Mouse (Mus musculus) adrenal gland, postnatal 25 days (tissue): ENCODE measurements around the gene Ncoa3. TPM values are rescaled to one million over a fixed set of nuclear protein-coding genes. Genes with fewer than 3 reads are reported as not detected.

ENCODE experiments used
- DNase-seq: peaks from one replicate; pipeline ENCODE4 v3.0.0; 2021; ENCODE audit warnings: mixed read lengths
- total RNA-seq: library from RNA; stranded (reverse); gene quantifications from 2 replicates; pipeline ENCODE4 v1.2.3, GENCODE M21; 2021

The Ncoa3 gene
- total RNA-seq, 1 experiment from 2014 or later = 27.1 TPM

DNA sequence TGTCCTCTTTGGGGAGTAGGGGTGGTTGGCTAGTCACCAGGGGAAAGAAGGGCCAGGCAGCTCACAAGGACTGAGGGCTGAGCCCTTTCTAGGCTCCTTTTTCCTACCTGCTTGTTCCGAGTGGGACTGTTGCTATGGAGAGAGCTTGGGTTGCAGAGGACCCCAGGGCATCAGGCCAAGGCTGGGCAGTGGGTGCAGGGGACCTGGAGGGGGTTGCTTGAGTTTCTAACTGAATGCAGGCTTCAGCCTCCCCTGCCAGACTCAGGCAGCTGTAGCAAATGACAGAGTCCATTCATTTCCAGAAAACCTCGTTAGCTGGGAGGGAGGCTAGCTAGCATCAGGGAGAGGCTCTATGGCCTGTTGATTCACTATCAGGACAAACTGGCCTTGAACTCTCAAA, 114.2 kb downstream of the Ncoa3 start:
- no peak for DNase-seq

DNA sequence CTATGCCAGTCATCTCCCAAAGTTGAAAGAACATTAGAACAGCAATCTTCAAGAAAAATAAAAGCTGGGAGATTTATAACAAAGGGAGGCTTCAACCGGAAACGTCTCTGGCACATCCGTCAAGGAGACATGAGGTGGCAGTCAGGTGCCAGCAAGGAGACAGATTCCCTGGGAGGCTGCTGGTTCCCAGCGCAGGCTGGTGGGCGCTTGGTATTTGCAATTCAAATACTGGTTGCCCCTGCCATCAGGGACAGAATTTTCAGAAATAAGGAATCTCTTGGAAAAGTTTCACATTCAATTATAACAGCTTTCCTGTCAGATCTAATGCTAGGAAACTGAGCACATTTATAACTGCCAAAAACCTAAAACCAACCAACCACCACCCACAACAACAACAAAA, 115.5 kb downstream of the Ncoa3 start:
- no peak for DNase-seq

DNA sequence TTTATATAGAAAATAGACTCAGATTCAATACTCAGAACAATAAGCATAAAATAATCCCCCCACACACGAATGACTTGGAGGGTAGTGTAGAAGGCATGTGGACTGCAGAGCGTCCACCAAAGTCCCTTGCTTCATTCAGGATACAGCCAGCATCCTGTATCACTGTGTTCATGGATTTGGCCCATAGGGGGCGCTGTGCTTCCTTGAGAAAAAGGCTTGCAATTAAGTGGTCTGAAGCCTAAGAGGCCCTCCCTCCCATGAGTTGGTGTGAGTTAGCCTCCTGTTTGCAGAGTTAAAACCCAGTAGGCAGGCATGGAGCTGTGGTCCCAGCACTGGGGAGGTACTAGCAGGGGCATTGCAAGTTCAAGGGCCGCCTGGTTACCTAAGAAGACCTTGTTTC, 115.9 kb downstream of the Ncoa3 start:
- peak; percentile 88 for DNase-seq

DNA sequence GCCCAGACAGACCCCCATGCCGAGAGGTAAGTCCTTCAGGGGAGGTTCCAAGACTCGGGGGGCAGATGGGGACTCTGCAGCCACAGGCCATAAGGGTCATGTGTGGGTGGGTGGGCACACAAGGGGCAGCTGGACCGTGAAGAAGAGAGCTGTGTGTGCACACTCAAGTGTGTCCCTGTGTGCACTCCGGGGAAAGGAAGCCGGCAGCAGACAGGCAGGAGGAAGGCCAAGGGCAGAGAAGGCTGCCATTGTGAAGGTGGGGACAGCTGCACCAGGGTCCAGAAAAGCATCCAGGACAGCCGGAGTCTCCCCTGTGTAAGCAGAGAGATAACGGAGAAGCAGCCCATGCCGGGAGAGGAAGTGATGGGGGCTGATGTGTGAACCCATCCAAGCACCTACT, 118.3 kb downstream of the Ncoa3 start:
- DNase-seq = no peak

DNA sequence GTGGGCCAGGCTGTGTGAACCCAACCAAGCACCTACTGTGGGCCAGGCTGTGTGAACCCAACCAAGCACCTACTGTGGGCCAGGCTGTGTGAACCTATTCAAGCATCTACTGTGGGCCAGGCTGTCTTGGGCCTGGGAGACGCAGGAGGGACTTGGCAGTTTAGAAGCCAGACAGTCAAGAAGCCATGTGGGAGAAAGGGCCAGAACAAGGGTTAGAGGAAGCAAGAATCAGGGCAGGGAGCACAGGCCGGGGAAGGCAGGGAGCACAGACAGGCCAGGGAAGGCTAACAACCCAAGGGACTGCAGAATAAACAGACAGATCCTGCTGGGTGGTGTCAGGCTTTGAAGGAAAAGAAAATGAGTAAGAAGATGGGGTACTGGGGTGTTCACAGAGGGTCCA, 118.8 kb downstream of the Ncoa3 start:
- DNase-seq = no peak

DNA sequence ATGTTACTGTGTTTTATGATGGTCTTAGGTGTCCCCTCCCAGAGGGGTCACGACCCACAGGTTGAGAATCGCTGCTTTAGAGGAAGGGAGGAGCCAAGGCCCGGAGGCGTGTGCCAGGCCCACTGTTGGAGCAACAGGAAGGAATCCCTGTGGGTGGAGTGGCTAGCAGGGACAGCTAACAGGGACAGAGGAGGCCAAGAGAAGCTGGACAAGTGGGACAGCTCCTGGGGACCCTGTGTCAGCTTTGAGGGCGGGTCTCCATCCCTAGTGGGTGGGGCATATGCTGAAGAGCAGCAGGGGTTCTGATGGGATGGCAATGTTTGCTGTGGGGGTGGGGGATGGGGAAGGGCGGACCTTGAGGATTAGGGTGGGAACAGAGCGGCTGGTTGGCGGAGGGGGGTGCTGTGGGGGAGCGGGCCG, 119.4 kb downstream of the Ncoa3 start:
- no peak for DNase-seq

DNA sequence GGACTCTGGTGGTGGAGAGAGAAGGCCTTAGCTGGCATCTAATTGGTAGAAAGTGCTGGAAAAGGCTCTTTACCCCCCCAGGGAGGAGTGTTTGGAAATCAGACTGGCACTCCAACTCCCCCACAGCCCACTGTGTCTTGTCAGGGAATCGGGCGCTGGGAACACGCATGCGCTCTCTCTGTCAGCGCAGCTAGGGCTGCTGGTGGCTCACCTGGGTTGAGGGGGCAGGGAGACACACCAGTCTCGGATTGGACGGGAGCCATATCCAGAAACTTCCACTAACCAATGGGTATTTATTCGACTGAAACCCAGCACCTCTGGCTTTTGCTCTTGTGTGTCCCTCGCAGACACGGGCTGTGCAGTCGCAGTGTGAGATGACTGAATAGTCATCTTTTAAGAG, 120.5 kb downstream of the Ncoa3 start:
- DNase-seq = no peak

DNA sequence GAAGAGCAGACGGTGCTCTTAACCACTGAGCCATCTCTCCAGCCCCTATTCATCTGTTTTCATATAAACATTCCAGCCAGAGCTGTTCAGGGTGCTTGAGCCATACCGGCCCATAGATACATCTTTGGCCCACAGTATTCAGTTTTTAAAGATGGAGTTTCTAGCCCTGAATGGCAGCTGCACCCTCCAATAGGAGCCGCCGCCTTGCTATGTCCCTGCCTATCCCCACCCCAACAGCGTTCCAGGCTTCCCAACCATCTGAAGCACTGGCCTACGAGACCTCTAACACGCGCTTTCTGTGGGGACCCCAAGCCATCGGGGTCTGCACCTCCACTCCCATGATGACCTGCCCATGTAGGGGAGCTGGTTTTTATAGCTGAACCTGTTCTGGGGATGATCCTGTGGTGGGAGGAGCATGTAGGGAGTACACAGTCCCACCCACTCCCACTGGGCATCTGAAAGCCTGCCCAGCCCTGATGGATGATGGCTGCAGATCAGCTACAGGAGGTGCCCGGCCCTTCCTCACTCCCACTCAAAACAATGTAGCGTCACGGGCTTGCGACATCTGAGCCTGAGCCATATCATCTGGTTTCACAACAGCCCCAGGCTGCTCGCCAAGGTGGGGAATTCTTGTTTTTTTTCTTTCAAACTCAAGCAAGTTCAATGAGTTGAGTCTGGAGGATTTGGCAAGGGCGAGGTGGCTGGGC, 123.3 kb downstream of the Ncoa3 start:
- peak; percentile 77 for DNase-seq

DNA sequence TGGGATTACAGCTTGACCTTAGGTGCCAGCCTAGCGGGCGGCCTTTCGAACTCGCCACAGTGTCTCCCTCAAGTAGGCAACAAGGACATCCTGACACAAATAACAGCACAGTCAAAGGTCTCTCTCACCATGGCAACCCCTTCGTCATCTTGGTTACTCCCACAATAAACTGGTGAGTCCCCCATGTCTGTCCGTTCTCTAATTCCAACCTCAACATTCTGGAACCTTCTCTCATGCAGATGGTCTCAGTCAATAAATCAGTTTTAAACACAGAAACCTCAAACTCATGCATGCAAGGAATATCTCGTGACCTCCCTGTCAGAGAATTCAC, 123.8 kb downstream of the Ncoa3 start:
- no peak for DNase-seq

DNA sequence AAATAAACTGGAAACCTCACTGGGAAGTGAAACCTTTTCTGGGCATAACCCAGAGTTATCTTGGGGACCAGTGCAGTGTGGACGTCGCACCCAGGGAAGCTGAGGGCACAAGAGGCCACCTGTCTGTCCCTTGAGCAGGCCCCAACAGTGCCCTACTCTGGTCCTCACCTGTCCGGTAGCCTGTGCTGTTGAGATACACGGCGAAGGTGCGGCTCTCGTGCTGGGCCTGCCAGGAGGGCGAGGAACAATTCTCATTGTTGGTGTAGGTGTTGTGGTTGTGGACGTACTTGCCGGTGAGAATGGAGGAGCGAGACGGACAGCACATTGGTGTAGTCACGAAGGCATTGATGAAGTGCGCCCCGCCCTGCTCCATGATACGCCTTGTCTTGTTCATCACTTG, 124.3 kb downstream of the Ncoa3 start:
- DNase-seq = no peak

DNA sequence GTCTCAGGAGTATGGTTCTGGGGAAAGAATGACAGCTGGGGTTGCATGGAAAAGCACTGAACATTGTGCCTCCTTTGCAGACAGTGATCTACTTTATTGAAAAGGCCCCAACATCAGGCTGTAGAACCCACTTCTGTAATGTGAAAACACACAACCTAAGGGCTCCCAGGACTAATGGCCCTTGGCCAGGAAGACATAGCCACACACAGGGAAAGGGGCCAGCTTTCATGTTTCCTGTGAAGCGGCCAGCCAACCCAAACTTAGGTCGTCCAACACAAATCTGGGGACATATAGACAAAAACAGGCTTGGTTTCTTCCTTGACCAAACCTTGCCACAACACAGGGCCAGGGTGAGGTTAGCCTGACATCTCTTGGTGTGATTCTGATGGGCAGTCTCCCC, 127.6 kb downstream of the Ncoa3 start:
- no peak for DNase-seq

DNA sequence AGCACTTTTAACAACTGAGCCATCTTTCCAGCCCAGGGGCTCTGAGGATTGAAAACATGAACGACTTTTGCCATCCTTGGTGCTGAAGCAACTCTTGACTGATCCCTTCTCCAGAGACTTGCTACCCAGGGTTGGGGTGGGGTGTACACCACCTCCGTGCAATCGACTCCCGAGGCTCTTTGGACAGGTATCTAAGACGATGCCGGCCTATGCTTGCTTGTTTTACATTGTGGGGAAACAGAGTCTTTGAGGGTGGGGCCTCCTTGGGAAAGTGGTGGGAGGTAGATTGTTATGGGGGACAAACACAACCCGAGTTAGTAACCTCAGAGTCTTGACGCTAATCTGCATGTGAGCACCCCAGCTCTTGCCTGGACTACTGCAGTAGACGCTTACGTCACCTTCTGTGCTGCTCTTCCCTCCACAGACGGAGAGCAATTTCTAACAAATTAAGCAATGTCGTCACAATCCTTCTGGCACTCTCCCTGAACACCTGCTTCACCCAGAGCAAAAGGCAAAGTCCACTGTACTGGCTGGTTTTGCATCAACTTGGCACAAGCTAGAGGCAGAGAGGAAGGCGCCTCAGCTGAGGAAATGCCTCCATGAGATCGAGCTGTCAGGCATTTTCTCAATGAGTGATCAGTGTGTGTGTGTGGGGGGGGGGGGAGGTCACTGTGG, 129.4 kb downstream of the Ncoa3 start:
- DNase-seq = no peak

DNA sequence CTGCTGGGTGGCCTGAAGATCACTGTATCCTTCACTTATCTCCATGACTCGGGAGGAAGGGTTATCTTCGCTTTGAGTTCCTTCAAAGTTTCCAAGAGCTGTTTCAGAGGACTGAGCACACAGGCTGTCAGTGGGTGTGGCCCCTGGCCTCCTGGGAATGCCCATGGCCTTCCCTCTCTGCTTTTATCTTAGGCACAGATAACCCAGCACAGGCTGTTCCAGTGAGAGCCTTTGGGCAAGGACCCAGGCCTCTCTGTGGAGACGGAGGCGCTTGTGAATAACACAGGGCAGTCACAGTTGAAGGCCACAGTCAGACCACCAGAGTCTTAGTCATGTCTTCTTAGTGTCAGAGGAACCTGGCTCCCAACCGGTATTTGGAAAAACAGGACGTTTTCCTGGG, 130.3 kb downstream of the Ncoa3 start:
- DNase-seq = peak; percentile 54

Other genes with a start within 250 kb of the Ncoa3 start
- gene Zmynd8, start 93.6 kb upstream of the Ncoa3 start, total RNA-seq = 57.4 and 73.1 TPM in 2 replicates
- gene Sulf2, start 163.0 kb downstream of the Ncoa3 start, total RNA-seq = 54.4 and 55.9 TPM in 2 replicates